Mouse (Mus musculus) megakaryocyte, embryonic 14.5 days (primary cell): ENCODE measurements at regions not wholly inside any gene's neighbourhood (a gene's known extent, or its start where the extent isn't known, plus 50 kb on each side); places are given as distances from the start of the nearest gene placed in this dataset.

Source experiments
- H3K27me3 ChIP-seq: replicated peaks from 2 replicates; pipeline ENCODE3; 2012; ENCODE audit warnings: inconsistent platforms
- H3K36me3 ChIP-seq: replicated peaks from 2 replicates; pipeline ENCODE3; 2012; ENCODE audit warnings: low read length, inconsistent platforms, mixed read lengths
- H3K4me1 ChIP-seq: 2 replicates; pipeline ENCODE4 v1.6.1; 2012; ENCODE audit warnings: inconsistent platforms
- H3K4me3 ChIP-seq: replicated peaks from 2 replicates; pipeline ENCODE3; 2012; ENCODE audit warnings: moderate library complexity, mild to moderate bottlenecking, inconsistent platforms
- H3K9me3 ChIP-seq: 2 replicates; pipeline ENCODE4 v1.6.1; 2012; ENCODE audit warnings: inconsistent platforms
- FLI1 ChIP-seq: IDR thresholded peaks from 2 replicates; pipeline ENCODE4 v1.6.1; 2012; ENCODE audit warnings: low read length, inconsistent platforms, mixed read lengths
- GATA1 ChIP-seq: IDR thresholded peaks from 3 replicates; pipeline ENCODE4 v1.6.1; 2012; ENCODE audit warnings: mixed read lengths, low read length, inconsistent platforms, borderline replicate concordance

- TF ChIP-seq GATA1 (no peak), FLI1 (no peak)
These were observed 148.3 kb downstream of the Sox9 start for GRCm38 (mm10) chr11:112930186-112930808.

GRCm38 (mm10) chr11:112938035-112938434 lies 156.0 kb downstream of the Sox9 start:
- Histone ChIP-seq H3K9me3 (peaks cover 48% of the 10 kb centered on the region), H3K36me3 (no peaks in the 10 kb centered on the region), H3K27me3 (no peaks in the 10 kb centered on the region), H3K4me3 (peak overlapping the region; percentile 62), H3K4me1 (no peaks in the 10 kb centered on the region)
- TF ChIP-seq GATA1 (no peak), FLI1 (no peak)

More at GRCm38 (mm10) chr11:112930186-112930808, 148.3 kb downstream of the Sox9 start:
- Histone ChIP-seq H3K9me3 (peaks cover 40% of the 10 kb centered on the region), H3K4me1 (no peaks in the 10 kb centered on the region), H3K27me3 (no peaks in the 10 kb centered on the region), H3K36me3 (no peaks in the 10 kb centered on the region), H3K4me3 (no peak overlapping the region)

- Histone ChIP-seq H3K27me3 (no peaks in the 10 kb centered on the region), H3K9me3 (peaks cover 37% of the 10 kb centered on the region)
These were observed 169.4 kb downstream of the Sox9 start for GRCm38 (mm10) chr11:112951421-112951820.

GRCm38 (mm10) chr11:112952356-112952755 lies 170.3 kb downstream of the Sox9 start:
- Histone ChIP-seq H3K27me3 (no peaks in the 10 kb centered on the region), H3K4me3 (no peak overlapping the region), H3K36me3 (no peaks in the 10 kb centered on the region), H3K9me3 (peaks cover 27% of the 10 kb centered on the region), H3K4me1 (no peaks in the 10 kb centered on the region)
- TF ChIP-seq FLI1 (no peak), GATA1 (no peak)

More at GRCm38 (mm10) chr11:112951421-112951820, 169.4 kb downstream of the Sox9 start:
- Histone ChIP-seq H3K4me3 (no peak overlapping the region), H3K36me3 (no peaks in the 10 kb centered on the region), H3K4me1 (no peaks in the 10 kb centered on the region)
- TF ChIP-seq GATA1 (no peak), FLI1 (no peak)

GRCm38 (mm10) chr11:112953491-112953890 lies 171.5 kb downstream of the Sox9 start:
- no peak for TF ChIP-seq GATA1
- TF ChIP-seq FLI1 = no peak
- Histone ChIP-seq H3K4me1 (no peaks in the 10 kb centered on the region), H3K36me3 (no peaks in the 10 kb centered on the region), H3K4me3 (no peak overlapping the region), H3K9me3 (peaks cover 30% of the 10 kb centered on the region), H3K27me3 (no peaks in the 10 kb centered on the region)

- Histone ChIP-seq H3K36me3 (no peaks in the 10 kb centered on the region), H3K4me1 (no peaks in the 10 kb centered on the region), H3K4me3 (no peak overlapping the region), H3K27me3 (no peaks in the 10 kb centered on the region), H3K9me3 (peaks cover 29% of the 10 kb centered on the region)
- TF ChIP-seq GATA1 (no peak), FLI1 (no peak)
These were observed 174.9 kb downstream of the Sox9 start for GRCm38 (mm10) chr11:112956748-112957440.

GRCm38 (mm10) chr11:112959609-112960008 lies 177.6 kb downstream of the Sox9 start:
- Histone ChIP-seq H3K9me3 (peaks cover 29% of the 10 kb centered on the region), H3K4me1 (no peaks in the 10 kb centered on the region), H3K36me3 (no peaks in the 10 kb centered on the region), H3K4me3 (no peak overlapping the region), H3K27me3 (no peaks in the 10 kb centered on the region)
- no peak for TF ChIP-seq GATA1
- no peak for TF ChIP-seq FLI1

GRCm38 (mm10) chr11:112973286-112973685 lies 191.3 kb downstream of the Sox9 start:
- Histone ChIP-seq H3K36me3 (no peaks in the 10 kb centered on the region), H3K9me3 (peaks cover 21% of the 10 kb centered on the region)
- TF ChIP-seq FLI1 (no peak), GATA1 (no peak)

GRCm38 (mm10) chr11:112974893-112975292 lies 192.9 kb downstream of the Sox9 start:
- H3K36me3 ChIP-seq = no peaks in the 10 kb centered on the region
- H3K4me1 ChIP-seq = no peaks in the 10 kb centered on the region
- H3K9me3 ChIP-seq = peaks cover 20% of the 10 kb centered on the region
- no peak overlapping the region for H3K4me3 ChIP-seq
- TF ChIP-seq FLI1 = no peak
- no peak for TF ChIP-seq GATA1
- H3K27me3 ChIP-seq = peaks cover 5% of the 10 kb centered on the region

More at GRCm38 (mm10) chr11:112973286-112973685, 191.3 kb downstream of the Sox9 start:
- Histone ChIP-seq H3K4me3 (no peak overlapping the region), H3K27me3 (peaks cover 4% of the 10 kb centered on the region), H3K4me1 (no peaks in the 10 kb centered on the region)
